Mouse (Mus musculus) CH12.LX (cell line): ENCODE results near the gene Bri3bp. TPM values are rescaled to one million over a fixed set of nuclear protein-coding genes. Genes with fewer than 3 reads are reported as not detected.

Experiments used
- DNase-seq: peaks from one replicate; pipeline ENCODE4 v3.0.0-alpha.2; 2013; ENCODE audit errors: extremely low read depth
- H3K27ac ChIP-seq: 2 replicates; pipeline ENCODE4 v1.5.1; 2012; ENCODE audit warnings: low read depth, mild to moderate bottlenecking, control low read depth, moderate library complexity; ENCODE audit not compliant: insufficient read depth
- H3K27me3 ChIP-seq: replicated peaks from 2 replicates; pipeline ENCODE3; 2012; ENCODE audit warnings: inconsistent platforms
- H3K36me3 ChIP-seq, 2 experiments: replicated peaks in 1 of 2; 2 replicates each; pipeline versions ENCODE3 to v1.6.1; 2012; ENCODE audit warnings: inconsistent platforms in 1 of 2, low read length in 1 of 2, mild to moderate bottlenecking in 1 of 2, mixed read lengths in 1 of 2, moderate library complexity in 1 of 2; ENCODE audit not compliant: control insufficient read depth in 1 of 2, insufficient read depth in 1 of 2
- H3K4me1 ChIP-seq, 2 experiments: 2 replicates each; pipeline ENCODE4 v1.6.1; 2012; ENCODE audit warnings: inconsistent platforms in 1 of 2, moderate library complexity in 1 of 2; ENCODE audit not compliant: insufficient read depth in 2 of 2, control insufficient read depth in 1 of 2
- H3K4me2 ChIP-seq: 2 replicates; pipeline ENCODE4 v1.6.1; 2012; ENCODE audit warnings: low read depth, mild to moderate bottlenecking, control low read depth; ENCODE audit not compliant: poor library complexity, insufficient read depth, severe bottlenecking
- H3K4me3 ChIP-seq, 3 experiments: fragments of 150-350 bp in 1 of 3; sonication (generic) in 1 of 3; replicated peaks in 1 of 3; 2 replicates each; pipeline versions ENCODE3 to v1.5.1; 2011 to 2012; ENCODE audit warnings: low read depth in 2 of 3, low read length in 2 of 3, mild to moderate bottlenecking in 2 of 3, moderate library complexity in 2 of 3, control low read depth in 1 of 3, improper control_type of control experiment in 1 of 3, inconsistent platforms in 1 of 3, mixed read lengths in 1 of 3; ENCODE audit not compliant: poor library complexity in 1 of 3
- H3K79me2 ChIP-seq: replicated peaks from 2 replicates; pipeline ENCODE4 v1.6.1; 2012; ENCODE audit warnings: mild to moderate bottlenecking, moderate library complexity; ENCODE audit not compliant: control insufficient read depth, poor library complexity, insufficient read depth, severe bottlenecking; ENCODE audit errors: extremely low read depth
- H3K9ac ChIP-seq: 2 replicates; pipeline ENCODE4 v1.6.1; 2012; ENCODE audit warnings: low read depth, mild to moderate bottlenecking, control low read depth, moderate library complexity; ENCODE audit not compliant: insufficient read depth
- H3K9me3 ChIP-seq: replicated peaks from 2 replicates; pipeline ENCODE3; 2012; ENCODE audit warnings: low read length, inconsistent platforms, mixed read lengths
- BHLHE40 ChIP-seq: IDR thresholded peaks from 2 replicates; pipeline ENCODE4 v1.6.1; 2011; ENCODE audit warnings: mild to moderate bottlenecking, low read depth, low read length, improper control_type of control experiment
- CHD1 ChIP-seq: IDR thresholded peaks from 2 replicates; pipeline ENCODE4 v1.6.1; 2012; ENCODE audit warnings: low read depth, low read length, improper control_type of control experiment, inconsistent platforms
- CTCF ChIP-seq, 2 experiments: IDR thresholded peaks in 1 of 2; conservative IDR thresholded peaks in 1 of 2; 2 replicates each; pipeline ENCODE4 v1.5.1; 2011 to 2012; ENCODE audit warnings: low read depth in 2 of 2, low read length in 2 of 2, improper control_type of control experiment in 1 of 2, inconsistent platforms in 1 of 2, mild to moderate bottlenecking in 1 of 2, moderate library complexity in 1 of 2
- ELF1 ChIP-seq: IDR thresholded peaks from 2 replicates; pipeline ENCODE4 v1.6.1; 2014; ENCODE audit warnings: low read depth, mild to moderate bottlenecking, inconsistent platforms, low read length, improper control_type of control experiment
- ETS1 ChIP-seq: conservative IDR thresholded peaks from 2 replicates; pipeline ENCODE4 v1.6.1; 2012; ENCODE audit warnings: low read depth, mild to moderate bottlenecking, inconsistent platforms, low read length, improper control_type of control experiment, moderate library complexity
- IRF4 ChIP-seq: IDR thresholded peaks from 2 replicates; pipeline ENCODE4 v1.6.1; 2014; ENCODE audit warnings: low read depth, mild to moderate bottlenecking, inconsistent platforms, low read length, improper control_type of control experiment
- JUND ChIP-seq: conservative IDR thresholded peaks from 2 replicates; pipeline ENCODE4 v1.6.1; 2011; ENCODE audit warnings: low read depth, low read length, improper control_type of control experiment
- KAT2A ChIP-seq: IDR thresholded peaks from 2 replicates; pipeline ENCODE4 v1.6.1; 2012; ENCODE audit warnings: low read length, improper control_type of control experiment, inconsistent platforms; ENCODE audit not compliant: insufficient replicate concordance
- MAFK ChIP-seq: IDR thresholded peaks from 2 replicates; pipeline ENCODE4 v1.6.1; 2011; ENCODE audit warnings: low read length, improper control_type of control experiment; ENCODE audit not compliant: insufficient replicate concordance
- MAX ChIP-seq: IDR thresholded peaks from 2 replicates; pipeline ENCODE4 v1.6.1; 2011; ENCODE audit warnings: low read length, improper control_type of control experiment
- MAZ ChIP-seq: IDR thresholded peaks from 2 replicates; pipeline ENCODE4 v1.6.1; 2012; ENCODE audit warnings: low read depth, mild to moderate bottlenecking, inconsistent platforms, low read length, improper control_type of control experiment, moderate library complexity
- MXI1 ChIP-seq: IDR thresholded peaks from 2 replicates; pipeline ENCODE4 v1.6.1; 2011; ENCODE audit warnings: mild to moderate bottlenecking, low read depth, low read length, improper control_type of control experiment
- MYC ChIP-seq: IDR thresholded peaks from 2 replicates; pipeline ENCODE4 v1.6.1; 2011; ENCODE audit warnings: low read depth, mild to moderate bottlenecking, improper control_type of control experiment, low read length
- NRF1 ChIP-seq: IDR thresholded peaks from 2 replicates; pipeline ENCODE4 v1.6.1; 2014; ENCODE audit warnings: low read depth, mild to moderate bottlenecking, inconsistent platforms, low read length, improper control_type of control experiment, moderate library complexity
- PAX5 ChIP-seq: IDR thresholded peaks from 2 replicates; pipeline ENCODE4 v1.6.1; 2012; ENCODE audit warnings: low read length, inconsistent platforms, mixed read lengths
- POLR2AphosphoS2 ChIP-seq: IDR thresholded peaks from 2 replicates; pipeline ENCODE4 v1.6.1; 2011; ENCODE audit warnings: low read depth, low read length, improper control_type of control experiment
- RAD21 ChIP-seq: IDR thresholded peaks from 2 replicates; pipeline ENCODE4 v1.6.1; 2011; ENCODE audit warnings: low read depth, mild to moderate bottlenecking, low read length, improper control_type of control experiment, moderate library complexity
- RCOR1 ChIP-seq: conservative IDR thresholded peaks from 2 replicates; pipeline ENCODE4 v1.6.1; 2012; ENCODE audit warnings: low read depth, mild to moderate bottlenecking, inconsistent platforms, low read length, improper control_type of control experiment
- SIN3A ChIP-seq: IDR thresholded peaks from 2 replicates; pipeline ENCODE4 v1.6.1; 2012; ENCODE audit warnings: low read length, improper control_type of control experiment, inconsistent platforms
- SMC3 ChIP-seq: IDR thresholded peaks from 2 replicates; pipeline ENCODE4 v1.6.1; 2011; ENCODE audit warnings: low read depth, low read length, improper control_type of control experiment
- TBP ChIP-seq: conservative IDR thresholded peaks from 2 replicates; pipeline ENCODE4 v1.6.1; 2011; ENCODE audit warnings: low read depth, low read length, improper control_type of control experiment
- TCF12 ChIP-seq: IDR thresholded peaks from 2 replicates; pipeline ENCODE4 v1.6.1; 2014; ENCODE audit warnings: low read depth, mild to moderate bottlenecking, inconsistent platforms, low read length, improper control_type of control experiment
- UBTF ChIP-seq: IDR thresholded peaks from 2 replicates; pipeline ENCODE4 v1.6.1; 2012; ENCODE audit warnings: low read depth, mild to moderate bottlenecking, inconsistent platforms, low read length, improper control_type of control experiment, moderate library complexity
- ZKSCAN1 ChIP-seq: IDR thresholded peaks from 2 replicates; pipeline ENCODE4 v1.6.1; 2012; ENCODE audit warnings: low read depth, inconsistent platforms, low read length, improper control_type of control experiment, borderline replicate concordance
- ZMIZ1 ChIP-seq: IDR thresholded peaks from 2 replicates; pipeline ENCODE4 v1.6.1; 2012; ENCODE audit warnings: low read depth, mild to moderate bottlenecking, inconsistent platforms, low read length, improper control_type of control experiment
- ZNF384 ChIP-seq: IDR thresholded peaks from 2 replicates; pipeline ENCODE4 v1.6.1; 2012; ENCODE audit warnings: low read depth, low read length, improper control_type of control experiment, inconsistent platforms
- dilution Hi-C: fragments of 300-500 bp; cut with MboI; formaldehyde crosslinking; loops from 2 replicates; pipeline ENCODE4 v1.14.3; 2020; ENCODE audit warnings: low sequenced_read_pairs; ENCODE audit not compliant: extremely low pct_unique_long_range_greater_than_20kb, extremely low pct_ligation_motif_present
- in situ Hi-C: fragments of 300-500 bp; cut with MboI; formaldehyde crosslinking; loops from 3 replicates; pipeline ENCODE4 v1.14.3; 2019; ENCODE audit warnings: low sequenced_read_pairs, low pct_ligation_motif_present, low pct_unique_long_range_greater_than_20kb, mixed read lengths
- polyA plus RNA-seq: library from polyadenylated mRNA; unstranded; fragments of >175 nt; gene quantifications from 2 replicates; pipeline ENCODE4 v1.2.1, GENCODE M21; 2012; ENCODE audit warnings: low read depth; ENCODE audit not compliant: insufficient read length
- total RNA-seq, 2 experiments: library from RNA; depleted of rRNA; stranded (reverse); fragments of 300-350 nt in 1 of 2; fragments of >200 nt in 1 of 2; gene quantifications; 2 replicates each; pipeline ENCODE4 v1.2.3; 2012 to 2014

Gene Bri3bp
- total and polyA plus RNA-seq, 3 experiments, result 37.7 to 147 (median 49.6) TPM

DNA sequence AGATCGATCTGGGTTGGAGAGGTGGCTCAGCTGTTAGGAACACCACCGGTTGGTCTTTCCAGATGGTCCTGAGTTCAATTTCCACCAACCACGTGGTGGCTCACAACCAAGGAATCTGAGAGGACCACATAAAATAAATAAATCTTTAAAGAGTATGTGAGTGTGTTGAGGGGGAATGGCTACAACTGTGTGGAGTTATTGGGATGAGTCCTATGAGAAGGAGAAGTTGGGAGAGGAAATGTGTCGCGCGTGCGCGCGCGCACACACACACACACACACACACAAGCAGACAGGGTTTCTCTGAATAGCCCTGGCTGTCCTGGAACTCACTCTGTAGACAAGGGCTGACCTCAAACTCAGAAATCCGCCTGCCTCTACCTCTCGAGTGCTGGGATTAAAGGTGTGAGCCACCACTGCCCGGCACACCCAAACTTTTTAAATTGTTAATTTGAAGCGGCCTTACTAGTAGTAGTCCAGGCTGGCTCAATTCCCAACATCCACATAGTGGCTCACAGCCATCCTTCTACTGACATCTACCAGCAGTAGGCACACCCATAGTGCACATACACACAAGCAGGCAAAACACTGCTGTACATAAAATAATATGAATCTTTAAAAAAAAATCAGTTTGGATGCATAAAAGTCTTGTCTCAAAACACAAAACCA, 33.3 kb upstream of the Bri3bp start:
- Histone ChIP-seq H3K9ac (no peak overlapping the region), H3K9me3 (no peaks in the 10 kb centered on the region), H3K79me2 (no peaks in the 10 kb centered on the region), H3K36me3 (peaks cover 0 to 9% of the 10 kb centered on the region in 2 experiments), H3K4me1 (peaks cover 3 to 22% of the 10 kb centered on the region in 2 experiments; a peak in 3 of 4 replicates), H3K4me2 (peak overlapping the region; percentile 55), H3K4me3 (peak overlapping the region in 1 of 3 experiments; percentile 28), H3K27me3 (no peaks in the 10 kb centered on the region), H3K27ac (no peak overlapping the region)
- dilution Hi-C loops (no loop called here), in situ Hi-C loops (no loop called here)
- TF ChIP-seq ETS1 (no peak), MAX (peak; percentile 64), ZKSCAN1 (no peak), MYC (peak; percentile 85), MAFK (no peak), TCF12 (no peak), MXI1 (peak; percentile 54; the same call in 1 of the 2 replicates), ELF1 (no peak), SIN3A (peak; percentile 48), BHLHE40 (0 out of 2 replicates have a peak, but pooled peaks have one; percentile 25), KAT2A (no peak), UBTF (no peak), CTCF (conservative IDR thresholded peaks at IDR 0.05 in 1 of 2, IDR thresholded peaks at IDR 0.05 in 1 of 2; ENCODE audit: low read depth in 2 of 2, low read length in 2 of 2) (no peak), IRF4 (no peak), JUND (no peak), RCOR1 (no peak), SMC3 (no peak), NRF1 (peak; percentile 79), TBP (no peak), ZNF384 (no peak), MAZ (0 out of 2 replicates have a peak, but pooled peaks have one; percentile 8), ZMIZ1 (no peak), CHD1 (peak; percentile 9; the same call in 1 of the 2 replicates), PAX5 (no peak), POLR2AphosphoS2 (no peak), RAD21 (no peak)
- DNase-seq, result no peak
